Mouse (Mus musculus) embryonic facial prominence, embryonic 12.5 days (tissue): ENCODE measurements at regions not wholly inside any gene's neighbourhood (a gene's known extent, or its start where the extent isn't known, plus 50 kb on each side); places are given as distances from the start of the nearest gene placed in this dataset.

Experiments used
- ATAC-seq: fragments of 200-750 bp; cut with Nextera tagmentation; 2 replicates; pipeline ENCODE4 v1.8.0; 2017; ENCODE audit not compliant: insufficient number of reproducible peaks, insufficient read depth, low FRiP score, low TSS enrichment
- H3K27ac ChIP-seq: fragments of 300-500 bp; sonication (generic); 2 replicates; pipeline ENCODE4 v1.5.1; 2016; ENCODE audit warnings: mild to moderate bottlenecking
- H3K27me3 ChIP-seq: fragments of 300-500 bp; sonication (generic); 2 replicates; pipeline ENCODE4 v1.6.1; 2016; ENCODE audit warnings: mild to moderate bottlenecking, moderate library complexity
- H3K36me3 ChIP-seq: fragments of 300-500 bp; sonication (generic); 2 replicates; pipeline ENCODE4 v1.6.1; 2016; ENCODE audit warnings: mild to moderate bottlenecking
- H3K4me1 ChIP-seq: fragments of 300-500 bp; sonication (generic); 2 replicates; pipeline ENCODE4 v1.6.1; 2016
- H3K4me2 ChIP-seq: fragments of 300-500 bp; sonication (generic); replicated peaks from 2 replicates; pipeline ENCODE4 v1.6.1; 2016; ENCODE audit warnings: mild to moderate bottlenecking, moderate library complexity
- H3K4me3 ChIP-seq: fragments of 300-500 bp; sonication (generic); 2 replicates; pipeline ENCODE4 v1.5.1; 2016; ENCODE audit warnings: mild to moderate bottlenecking
- H3K9ac ChIP-seq: fragments of 300-500 bp; sonication (generic); 2 replicates; pipeline ENCODE4 v1.6.1; 2016; ENCODE audit warnings: mild to moderate bottlenecking, moderate library complexity
- H3K9me3 ChIP-seq: fragments of 300-500 bp; sonication (generic); 2 replicates; pipeline ENCODE4 v1.6.1; 2016; ENCODE audit warnings: mild to moderate bottlenecking, moderate library complexity
- WGBS: fragments of 180-500 bp; shearing (Covaris S2); methylation state at CpG from one replicate; pipeline ENCODE4 v1.1.7; 2016; 5-methylcytosine and 5-hydroxymethylcytosine counted together

GRCm38 (mm10) chr5:37980692-37981091 lies 57.9 kb upstream of the Stx18 start:
- Histone ChIP-seq H3K27me3 (no peaks in the 10 kb centered on the region), H3K9me3 (no peaks in the 10 kb centered on the region), H3K27ac (no peak overlapping the region), H3K4me2 (no peak overlapping the region), H3K9ac (no peak overlapping the region), H3K4me1 (0 out of 2 replicates have a peak, but pooled peaks cover 10% of the 10 kb centered on the region), H3K36me3 (no peaks in the 10 kb centered on the region), H3K4me3 (no peak overlapping the region)
- ATAC-seq, result no peak
- WGBS, result 53% methylated on average over 3 of the region's 3 CpGs

- WGBS, result 50% methylated on average over 4 of the region's 4 CpGs
- ATAC-seq, result no peak
- Histone ChIP-seq H3K4me1 (0 out of 2 replicates have a peak, but pooled peaks cover 12% of the 10 kb centered on the region), H3K27ac (no peak overlapping the region), H3K4me3 (no peak overlapping the region), H3K9ac (no peak overlapping the region), H3K9me3 (no peaks in the 10 kb centered on the region), H3K36me3 (no peaks in the 10 kb centered on the region), H3K27me3 (peaks cover 9% of the 10 kb centered on the region; the same call in 1 of the 2 replicates), H3K4me2 (no peak overlapping the region)
Observed at GRCm38 (mm10) chr5:37976943-37977434, 61.6 kb upstream of the Stx18 start.

GRCm38 (mm10) chr5:37972980-37973545 lies 65.5 kb upstream of the Stx18 start:
- H3K27ac ChIP-seq, result no peak overlapping the region
- H3K4me2 ChIP-seq, result no peak overlapping the region
- H3K9ac ChIP-seq, result no peak overlapping the region
- no peaks in the 10 kb centered on the region for H3K9me3 ChIP-seq
- H3K36me3 ChIP-seq, result no peaks in the 10 kb centered on the region
- peaks cover 26% of the 10 kb centered on the region; the same call in 1 of the 2 replicates for H3K27me3 ChIP-seq
- H3K4me1 ChIP-seq, result peaks cover 24% of the 10 kb centered on the region; the same call in 1 of the 2 replicates
- 78% methylated on average over 7 of the region's 7 CpGs for WGBS
- H3K4me3 ChIP-seq, result no peak overlapping the region
- ATAC-seq, result no peak

GRCm38 (mm10) chr5:37971724-37972123 lies 66.8 kb upstream of the Stx18 start:
- Histone ChIP-seq H3K4me3 (no peak overlapping the region), H3K27ac (no peak overlapping the region), H3K9ac (no peak overlapping the region), H3K9me3 (no peaks in the 10 kb centered on the region), H3K36me3 (no peaks in the 10 kb centered on the region), H3K4me2 (no peak overlapping the region), H3K27me3 (peaks cover 33% of the 10 kb centered on the region; the same call in 1 of the 2 replicates), H3K4me1 (peaks cover 33% of the 10 kb centered on the region)
- 65% methylated on average over 11 of the region's 11 CpGs for WGBS
- ATAC-seq, result no peak

- no peaks in the 10 kb centered on the region for H3K36me3 ChIP-seq
- peak overlapping the region; percentile 36 for H3K4me2 ChIP-seq
- no peaks in the 10 kb centered on the region for H3K9me3 ChIP-seq
- H3K27me3 ChIP-seq, result peaks cover 39% of the 10 kb centered on the region; the same call in 1 of the 2 replicates
- peak overlapping the region; percentile 52; the same call in 1 of the 2 replicates for H3K27ac ChIP-seq
- ATAC-seq, result peak; percentile 57
- 6% methylated on average over 10 of the region's 10 CpGs for WGBS
- H3K9ac ChIP-seq, result no peak overlapping the region
- peaks cover 44% of the 10 kb centered on the region for H3K4me1 ChIP-seq
- H3K4me3 ChIP-seq, result no peak overlapping the region
Observed at GRCm38 (mm10) chr5:37968596-37968995, 69.9 kb upstream of the Stx18 start.

- peaks cover 45% of the 10 kb centered on the region for H3K4me1 ChIP-seq
- no peak overlapping the region for H3K9ac ChIP-seq
- peak overlapping the region; percentile 52 for H3K27ac ChIP-seq
- 2% methylated on average over 14 of the region's 14 CpGs for WGBS
- ATAC-seq, result no peak
- H3K9me3 ChIP-seq, result no peaks in the 10 kb centered on the region
- H3K4me2 ChIP-seq, result peak overlapping the region; percentile 36
- H3K36me3 ChIP-seq, result no peaks in the 10 kb centered on the region
- H3K4me3 ChIP-seq, result no peak overlapping the region
- H3K27me3 ChIP-seq, result peaks cover 35% of the 10 kb centered on the region; the same call in 1 of the 2 replicates
Observed at GRCm38 (mm10) chr5:37967914-37968375, 70.6 kb upstream of the Stx18 start.

GRCm38 (mm10) chr5:37967106-37967913 lies 71.2 kb upstream of the Stx18 start:
- Histone ChIP-seq H3K4me3 (no peak overlapping the region), H3K9ac (no peak overlapping the region), H3K36me3 (no peaks in the 10 kb centered on the region), H3K9me3 (no peaks in the 10 kb centered on the region), H3K27ac (peak overlapping the region; percentile 52), H3K4me2 (peak overlapping the region; percentile 36), H3K27me3 (peaks cover 42% of the 10 kb centered on the region; the same call in 1 of the 2 replicates), H3K4me1 (peaks cover 50% of the 10 kb centered on the region)
- WGBS, result 5% methylated on average over 23 of the region's 23 CpGs
- ATAC-seq, result peak; percentile 31; the same call in 1 of the 2 replicates

- ATAC-seq, result no peak
- H3K4me2 ChIP-seq, result no peak overlapping the region
- H3K36me3 ChIP-seq, result no peaks in the 10 kb centered on the region
- 46% methylated on average over 8 of the region's 8 CpGs for WGBS
- H3K9me3 ChIP-seq, result no peaks in the 10 kb centered on the region
- H3K27me3 ChIP-seq, result peaks cover 29% of the 10 kb centered on the region; the same call in 1 of the 2 replicates
- H3K4me3 ChIP-seq, result no peak overlapping the region
- H3K4me1 ChIP-seq, result peaks cover 39% of the 10 kb centered on the region
- H3K27ac ChIP-seq, result no peak overlapping the region
- no peak overlapping the region for H3K9ac ChIP-seq
Observed at GRCm38 (mm10) chr5:37963688-37964087, 74.9 kb upstream of the Stx18 start.

- no peak for ATAC-seq
- Histone ChIP-seq H3K27me3 (peaks cover 27% of the 10 kb centered on the region; the same call in 1 of the 2 replicates), H3K9me3 (no peaks in the 10 kb centered on the region), H3K4me2 (no peak overlapping the region), H3K36me3 (no peaks in the 10 kb centered on the region), H3K27ac (peak overlapping the region; percentile 25; the same call in 1 of the 2 replicates), H3K4me1 (peaks cover 28% of the 10 kb centered on the region), H3K4me3 (no peak overlapping the region), H3K9ac (no peak overlapping the region)
- 27% methylated on average over 3 of the region's 3 CpGs for WGBS
Observed at GRCm38 (mm10) chr5:37962513-37962912, 76.0 kb upstream of the Stx18 start.

GRCm38 (mm10) chr5:37960216-37960615 lies 78.3 kb upstream of the Stx18 start:
- no peak for ATAC-seq
- H3K36me3 ChIP-seq, result no peaks in the 10 kb centered on the region
- H3K27me3 ChIP-seq, result peaks cover 11% of the 10 kb centered on the region; the same call in 1 of the 2 replicates
- H3K4me3 ChIP-seq, result no peak overlapping the region
- H3K4me1 ChIP-seq, result peaks cover 19% of the 10 kb centered on the region
- H3K27ac ChIP-seq, result no peak overlapping the region
- 78% methylated on average over 7 of the region's 7 CpGs for WGBS
- H3K9ac ChIP-seq, result no peak overlapping the region
- no peaks in the 10 kb centered on the region for H3K9me3 ChIP-seq
- no peak overlapping the region for H3K4me2 ChIP-seq

GRCm38 (mm10) chr5:37952096-37952495 lies 86.4 kb upstream of the Stx18 start:
- H3K4me1 ChIP-seq, result no peaks in the 10 kb centered on the region
- H3K9me3 ChIP-seq, result no peaks in the 10 kb centered on the region
- 0% methylated on average over 1 of the region's 1 CpGs for WGBS

More at GRCm38 (mm10) chr5:37952096-37952495, 86.4 kb upstream of the Stx18 start:
- Histone ChIP-seq H3K4me2 (no peak overlapping the region), H3K4me3 (no peak overlapping the region), H3K9ac (no peak overlapping the region), H3K27me3 (no peaks in the 10 kb centered on the region), H3K36me3 (no peaks in the 10 kb centered on the region), H3K27ac (no peak overlapping the region)
- ATAC-seq, result no peak
